Mouse (Mus musculus): ENCODE data around the gene Dtnbp1. TPM values are rescaled to one million over a fixed set of nuclear protein-coding genes. Genes with fewer than 3 reads are reported as not detected.

Dtnbp1 gene
- polyA plus RNA-seq, 1 experiment from 2014 or later: 118 TPM

- no peak overlapping the region for H3K27ac ChIP-seq (replicated peaks)
- WGBS: 82% methylated on average over 8 of the region's 8 CpGs
- no peaks in the 10 kb centered on the region for H3K27me3 ChIP-seq
- H3K36me3 ChIP-seq: no peaks in the 10 kb centered on the region
- no peak overlapping the region for H3K4me3 ChIP-seq
- no peak overlapping the region for H3K9ac ChIP-seq
- H3K4me2 ChIP-seq: no peak overlapping the region
- no peaks in the 10 kb centered on the region for H3K9me3 ChIP-seq
- ATAC-seq (ENCODE audit: low read depth): no peak
- H3K4me1 ChIP-seq (replicated peaks): peaks cover 51% of the 10 kb centered on the region
These were observed 62.5 kb downstream of the Dtnbp1 start for GRCm38 (mm10) chr13:44939326-44940035.

GRCm38 (mm10) chr13:44937681-44938080, 64.3 kb downstream of the Dtnbp1 start:
- Histone ChIP-seq H3K4me2 (no peak overlapping the region), H3K9me3 (no peaks in the 10 kb centered on the region), H3K4me1 (replicated peaks) (peaks cover 53% of the 10 kb centered on the region), H3K9ac (no peak overlapping the region), H3K4me3 (no peak overlapping the region), H3K27ac (replicated peaks) (no peak overlapping the region), H3K36me3 (no peaks in the 10 kb centered on the region), H3K27me3 (no peaks in the 10 kb centered on the region)
- 93% methylated on average over 3 of the region's 3 CpGs for WGBS
- no peak; the same call in 1 of the 2 replicates for ATAC-seq (ENCODE audit: low read depth)

- Histone ChIP-seq H3K36me3 (peaks cover 19% of the 10 kb centered on the region), H3K4me1 (replicated peaks) (peaks cover 24% of the 10 kb centered on the region), H3K27ac (replicated peaks) (no peak overlapping the region), H3K9me3 (no peaks in the 10 kb centered on the region), H3K4me2 (no peak overlapping the region), H3K27me3 (no peaks in the 10 kb centered on the region), H3K4me3 (no peak overlapping the region), H3K9ac (no peak overlapping the region)
- no peak for ATAC-seq (ENCODE audit: low read depth)
- WGBS: 40% methylated on average over 7 of the region's 7 CpGs
These were observed 68.4 kb downstream of the Dtnbp1 start for GRCm38 (mm10) chr13:44933575-44933974.

- Histone ChIP-seq H3K9me3 (no peaks in the 10 kb centered on the region), H3K4me1 (replicated peaks) (peaks cover 24% of the 10 kb centered on the region), H3K9ac (0 out of 2 replicates have a peak overlapping the region, but pooled peaks have one; percentile 9), H3K27me3 (no peaks in the 10 kb centered on the region), H3K36me3 (peaks cover 19% of the 10 kb centered on the region), H3K27ac (replicated peaks) (no peak overlapping the region; the same call in 1 of the 2 replicates), H3K4me2 (no peak overlapping the region), H3K4me3 (no peak overlapping the region)
- 57% methylated on average over 18 of the region's 18 CpGs for WGBS
- peak; percentile 61 for ATAC-seq (ENCODE audit: low read depth)
These were observed 69.4 kb downstream of the Dtnbp1 start for GRCm38 (mm10) chr13:44932307-44933264.

GRCm38 (mm10) chr13:44926311-44926710, 75.6 kb downstream of the Dtnbp1 start:
- no peaks in the 10 kb centered on the region for H3K9me3 ChIP-seq
- H3K4me2 ChIP-seq: no peak overlapping the region
- H3K27me3 ChIP-seq: no peaks in the 10 kb centered on the region
- no peak overlapping the region for H3K27ac ChIP-seq (replicated peaks)
- no peak for ATAC-seq (ENCODE audit: low read depth)
- 89% methylated on average over 2 of the region's 2 CpGs for WGBS
- H3K4me3 ChIP-seq: no peak overlapping the region
- H3K36me3 ChIP-seq: peaks cover 70% of the 10 kb centered on the region
- no peak overlapping the region for H3K9ac ChIP-seq
- no peaks in the 10 kb centered on the region for H3K4me1 ChIP-seq (replicated peaks)

GRCm38 (mm10) chr13:44925173-44925572, 76.8 kb downstream of the Dtnbp1 start:
- no peak for ATAC-seq (ENCODE audit: low read depth)

GRCm38 (mm10) chr13:44924042-44924441, 77.9 kb downstream of the Dtnbp1 start:
- ATAC-seq (ENCODE audit: low read depth): no peak
- Histone ChIP-seq H3K4me3 (no peak overlapping the region), H3K4me2 (no peak overlapping the region), H3K27me3 (no peaks in the 10 kb centered on the region), H3K9ac (no peak overlapping the region), H3K4me1 (replicated peaks) (no peaks in the 10 kb centered on the region), H3K9me3 (no peaks in the 10 kb centered on the region), H3K27ac (replicated peaks) (no peak overlapping the region), H3K36me3 (peaks cover 76% of the 10 kb centered on the region)
- 84% methylated on average over 3 of the region's 3 CpGs for WGBS

More at GRCm38 (mm10) chr13:44925173-44925572, 76.8 kb downstream of the Dtnbp1 start:
- Histone ChIP-seq H3K4me1 (replicated peaks) (no peaks in the 10 kb centered on the region), H3K9me3 (no peaks in the 10 kb centered on the region), H3K27me3 (no peaks in the 10 kb centered on the region), H3K4me3 (no peak overlapping the region), H3K27ac (replicated peaks) (no peak overlapping the region), H3K4me2 (no peak overlapping the region), H3K36me3 (peaks cover 72% of the 10 kb centered on the region), H3K9ac (no peak overlapping the region)
- 89% methylated on average over 2 of the region's 2 CpGs for WGBS

- Histone ChIP-seq H3K27me3 (no peaks in the 10 kb centered on the region), H3K4me2 (no peak overlapping the region), H3K27ac (replicated peaks) (0 out of 2 replicates have a peak overlapping the region, but pooled peaks have one; percentile 18), H3K4me3 (no peak overlapping the region), H3K9ac (no peak overlapping the region), H3K36me3 (peaks cover 97% of the 10 kb centered on the region), H3K9me3 (no peaks in the 10 kb centered on the region), H3K4me1 (replicated peaks) (no peaks in the 10 kb centered on the region)
- 92% methylated on average over 5 of the region's 5 CpGs for WGBS
- ATAC-seq (ENCODE audit: low read depth): no peak
These were observed 80.2 kb downstream of the Dtnbp1 start for GRCm38 (mm10) chr13:44921721-44922120.

- Histone ChIP-seq H3K4me3 (no peak overlapping the region), H3K4me2 (no peak overlapping the region), H3K9ac (no peak overlapping the region), H3K27me3 (no peaks in the 10 kb centered on the region), H3K27ac (replicated peaks) (0 out of 2 replicates have a peak overlapping the region, but pooled peaks have one; percentile 23), H3K4me1 (replicated peaks) (no peaks in the 10 kb centered on the region), H3K36me3 (peaks cover 100% of the 10 kb centered on the region), H3K9me3 (no peaks in the 10 kb centered on the region)
- 64% methylated on average over 10 of the region's 10 CpGs for WGBS
- no peak for ATAC-seq (ENCODE audit: low read depth)
These were observed 80.9 kb downstream of the Dtnbp1 start for GRCm38 (mm10) chr13:44921095-44921494.

GRCm38 (mm10) chr13:44918269-44918668, 83.7 kb downstream of the Dtnbp1 start:
- no peak overlapping the region for H3K4me2 ChIP-seq
- H3K9me3 ChIP-seq: no peaks in the 10 kb centered on the region
- H3K4me1 ChIP-seq (replicated peaks): no peaks in the 10 kb centered on the region
- ATAC-seq (ENCODE audit: low read depth): no peak
- no peaks in the 10 kb centered on the region for H3K27me3 ChIP-seq
- H3K4me3 ChIP-seq: no peak overlapping the region
- H3K27ac ChIP-seq (replicated peaks): no peak overlapping the region
- peaks cover 100% of the 10 kb centered on the region for H3K36me3 ChIP-seq
- 94% methylated on average over 2 of the region's 2 CpGs for WGBS
- H3K9ac ChIP-seq: no peak overlapping the region

- Histone ChIP-seq H3K27me3 (no peaks in the 10 kb centered on the region), H3K36me3 (peaks cover 100% of the 10 kb centered on the region), H3K4me1 (replicated peaks) (peaks cover 11% of the 10 kb centered on the region), H3K4me2 (no peak overlapping the region), H3K27ac (replicated peaks) (no peak overlapping the region), H3K9ac (no peak overlapping the region), H3K4me3 (no peak overlapping the region), H3K9me3 (no peaks in the 10 kb centered on the region)
- WGBS: 92% methylated on average over 4 of the region's 4 CpGs
- no peak for ATAC-seq (ENCODE audit: low read depth)
These were observed 84.7 kb downstream of the Dtnbp1 start for GRCm38 (mm10) chr13:44917202-44917601.

GRCm38 (mm10) chr13:44915945-44916344, 86.0 kb downstream of the Dtnbp1 start:
- no peak for ATAC-seq (ENCODE audit: low read depth)
- Histone ChIP-seq H3K27ac (replicated peaks) (no peak overlapping the region), H3K9me3 (no peaks in the 10 kb centered on the region), H3K36me3 (peaks cover 99% of the 10 kb centered on the region), H3K9ac (no peak overlapping the region), H3K4me1 (replicated peaks) (peaks cover 13% of the 10 kb centered on the region), H3K4me3 (no peak overlapping the region), H3K4me2 (no peak overlapping the region), H3K27me3 (no peaks in the 10 kb centered on the region)
- WGBS: 76% methylated on average over 4 of the region's 4 CpGs

Data from neural tube, embryonic 13.5 days (tissue).